Mouse (Mus musculus): ENCODE results near the gene Chst13.

Chst13 gene

DNA sequence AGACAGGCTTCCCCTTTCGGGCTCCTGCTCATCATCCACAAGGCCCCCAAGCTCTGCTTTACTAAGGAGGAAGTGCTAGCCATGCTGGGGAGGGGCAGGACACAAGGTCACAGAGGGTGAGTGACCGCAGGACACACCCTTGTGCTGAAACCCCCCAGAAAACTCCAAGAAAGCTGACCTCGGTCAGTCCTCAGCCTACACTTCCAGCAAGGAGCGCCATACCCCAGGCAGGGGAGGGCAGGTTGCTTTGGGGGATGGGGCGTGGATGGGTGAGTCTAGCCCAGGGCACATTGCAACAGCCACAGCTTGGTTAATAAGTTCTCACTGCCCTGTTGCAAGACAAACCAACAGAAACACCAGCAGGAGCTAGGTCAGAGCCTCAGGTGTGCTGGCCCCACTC, 4.6 kb downstream of the Chst13 start:
- DNase-seq (ENCODE audit: low read depth, low spot score), result no peak

DNA sequence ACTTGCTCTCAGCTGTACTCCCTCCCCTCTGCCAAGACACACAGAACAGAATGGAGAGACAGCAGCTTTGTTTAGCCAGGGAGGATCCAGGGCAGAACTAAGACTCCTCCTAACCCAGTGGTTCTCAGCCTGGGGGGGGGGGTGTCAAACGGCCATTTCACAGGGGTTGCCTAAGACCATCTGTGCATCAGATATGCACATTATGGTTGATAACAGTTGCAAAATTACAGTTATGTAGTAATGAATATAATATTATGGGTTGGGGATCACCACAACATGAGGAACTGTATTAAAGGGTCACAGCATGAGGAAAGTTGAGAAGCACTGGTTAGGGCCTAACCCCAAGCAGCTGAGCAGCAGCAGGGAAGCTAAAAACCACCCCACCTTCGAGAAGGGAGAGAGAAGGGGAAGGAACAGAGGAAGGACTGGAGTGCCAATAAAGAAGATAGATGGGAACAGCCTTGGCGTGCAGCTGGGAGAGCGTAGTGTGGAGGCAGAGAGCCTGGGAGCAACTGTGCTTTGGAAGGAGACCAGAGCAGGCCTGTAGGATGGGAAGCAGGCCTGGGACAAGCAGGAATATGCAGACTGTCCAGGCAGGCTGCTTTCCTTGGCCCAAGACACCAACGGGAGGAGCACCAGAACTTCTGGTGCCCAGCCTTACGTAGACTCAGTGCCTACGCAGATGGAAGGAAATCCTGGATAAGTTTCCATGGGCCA, 5.4 kb downstream of the Chst13 start:
- DNase-seq (ENCODE audit: low read depth, low spot score), result no peak

DNA sequence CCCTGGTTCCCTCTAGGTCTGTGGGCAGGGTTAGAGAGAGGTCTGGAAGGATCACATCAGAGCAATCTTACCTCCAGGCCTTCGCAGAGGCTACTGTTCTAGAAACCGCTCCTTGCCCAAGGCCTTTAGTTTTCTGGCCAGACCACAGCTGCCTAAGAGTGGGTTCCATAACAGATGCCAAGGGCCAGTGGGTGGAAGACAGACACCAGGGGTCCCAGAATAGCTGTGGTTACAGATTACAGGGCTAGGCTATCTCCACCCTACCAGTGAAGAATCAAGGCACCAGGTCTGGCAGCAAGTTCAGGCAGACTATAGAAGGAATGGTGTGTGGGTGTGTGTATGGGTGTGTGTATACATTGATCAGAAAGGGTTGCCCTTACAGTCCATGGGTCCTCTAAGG, 6.0 kb downstream of the Chst13 start:
- no peak for DNase-seq (ENCODE audit: low read depth, low spot score)

DNA sequence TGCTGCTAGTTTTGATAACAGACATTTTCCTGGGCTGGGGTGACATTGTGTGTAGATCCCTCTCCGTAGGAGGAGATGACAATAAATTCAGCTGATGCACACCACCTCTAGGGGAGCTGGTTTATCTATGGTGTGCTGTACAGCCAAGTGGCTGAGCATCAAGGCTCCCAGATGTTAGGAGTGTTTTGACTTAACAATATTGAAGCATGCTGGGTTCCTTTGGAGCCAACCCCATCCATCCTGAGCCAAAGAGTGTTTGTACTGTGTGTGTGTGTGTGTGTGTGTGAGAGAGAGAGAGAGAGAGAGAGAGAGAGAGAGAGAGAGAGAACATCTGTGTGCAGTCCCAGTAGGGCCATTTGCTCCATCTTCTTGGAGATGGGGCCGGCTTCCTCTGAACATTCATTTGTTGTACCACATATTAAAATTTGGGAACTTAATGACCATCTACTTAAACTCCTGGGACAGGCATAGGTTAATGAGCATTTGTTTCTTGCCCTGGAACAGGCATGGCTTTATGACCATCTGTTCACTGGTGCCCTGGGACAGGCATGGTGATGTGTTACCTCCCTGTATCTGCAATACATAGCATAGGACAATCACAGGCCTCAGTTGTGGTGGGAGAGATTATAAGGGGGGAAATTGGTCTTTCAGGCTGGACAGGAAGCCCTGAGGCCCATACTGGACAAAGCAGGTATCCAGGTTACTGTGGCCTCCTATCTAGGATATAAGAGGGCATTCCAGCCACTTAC, 7.3 kb downstream of the Chst13 start:
- no peak for DNase-seq (ENCODE audit: low read depth, low spot score)

DNA sequence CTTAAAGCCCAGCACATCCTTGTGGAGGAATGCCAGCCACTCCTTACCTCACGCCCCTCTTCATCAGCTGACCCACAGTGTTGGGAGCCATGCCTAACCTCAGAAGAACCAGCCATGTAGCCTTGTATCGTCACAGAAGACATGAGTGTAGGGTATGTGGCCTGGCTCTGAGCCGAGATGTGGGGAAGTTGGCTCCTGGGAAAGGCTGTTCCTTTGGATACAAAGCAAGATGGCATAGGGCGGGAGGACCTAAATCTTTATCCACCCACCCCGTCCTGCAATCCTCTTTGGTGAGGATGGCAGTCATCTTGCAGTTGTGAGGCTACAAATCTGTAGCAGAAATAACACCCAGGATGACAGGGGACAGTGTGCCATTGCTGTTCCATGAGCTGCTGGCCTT, 9.0 kb downstream of the Chst13 start:
- no peak for DNase-seq (ENCODE audit: low read depth, low spot score)

DNA sequence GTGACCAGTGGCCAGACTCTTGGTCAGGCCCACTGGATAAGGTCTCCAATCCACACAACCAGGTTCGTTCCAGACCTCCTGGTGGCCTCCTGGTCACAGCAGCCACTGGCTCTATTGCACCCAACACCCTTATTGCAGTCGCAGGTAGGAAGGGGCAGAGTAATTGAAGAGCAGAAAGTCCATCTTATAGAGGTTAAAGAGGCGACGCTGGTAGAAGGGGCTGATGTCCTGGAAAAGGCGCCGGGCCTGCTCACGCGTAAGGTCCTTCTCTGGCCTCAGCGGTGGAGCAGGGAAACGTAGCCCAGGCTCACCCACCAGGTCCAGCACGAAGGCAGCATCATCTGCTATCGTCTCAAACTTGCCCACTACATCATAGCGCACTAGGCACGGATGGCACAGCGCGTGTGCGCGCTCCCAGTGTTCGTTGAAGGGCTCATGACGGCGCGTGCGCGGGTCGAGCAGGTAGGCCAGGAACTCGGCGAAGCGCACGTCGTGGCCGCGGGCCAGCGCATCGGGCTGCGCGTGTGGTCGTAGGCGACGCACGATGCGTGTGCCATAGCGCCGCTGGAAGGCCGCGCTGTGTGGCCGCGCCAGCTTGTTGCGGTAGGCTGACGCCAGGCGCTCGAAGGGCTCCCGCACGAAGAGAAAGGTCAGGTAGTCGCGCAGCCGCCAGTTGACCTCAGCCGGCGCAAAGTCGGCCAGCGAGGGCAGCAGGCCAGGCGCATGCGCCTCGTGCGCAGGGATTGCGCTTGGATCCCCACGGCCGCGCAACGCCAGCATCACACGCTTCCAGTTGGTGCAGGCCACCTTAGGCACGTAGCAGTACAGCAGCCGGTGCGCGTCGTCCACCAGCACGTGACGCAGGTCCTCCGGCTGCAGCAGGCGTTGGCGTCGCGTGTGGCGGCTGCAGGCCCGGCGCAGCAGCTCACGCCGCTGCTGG, 15.9 kb downstream of the Chst13 start:
- DNase-seq (ENCODE audit: low read depth, low spot score), result no peak

DNA sequence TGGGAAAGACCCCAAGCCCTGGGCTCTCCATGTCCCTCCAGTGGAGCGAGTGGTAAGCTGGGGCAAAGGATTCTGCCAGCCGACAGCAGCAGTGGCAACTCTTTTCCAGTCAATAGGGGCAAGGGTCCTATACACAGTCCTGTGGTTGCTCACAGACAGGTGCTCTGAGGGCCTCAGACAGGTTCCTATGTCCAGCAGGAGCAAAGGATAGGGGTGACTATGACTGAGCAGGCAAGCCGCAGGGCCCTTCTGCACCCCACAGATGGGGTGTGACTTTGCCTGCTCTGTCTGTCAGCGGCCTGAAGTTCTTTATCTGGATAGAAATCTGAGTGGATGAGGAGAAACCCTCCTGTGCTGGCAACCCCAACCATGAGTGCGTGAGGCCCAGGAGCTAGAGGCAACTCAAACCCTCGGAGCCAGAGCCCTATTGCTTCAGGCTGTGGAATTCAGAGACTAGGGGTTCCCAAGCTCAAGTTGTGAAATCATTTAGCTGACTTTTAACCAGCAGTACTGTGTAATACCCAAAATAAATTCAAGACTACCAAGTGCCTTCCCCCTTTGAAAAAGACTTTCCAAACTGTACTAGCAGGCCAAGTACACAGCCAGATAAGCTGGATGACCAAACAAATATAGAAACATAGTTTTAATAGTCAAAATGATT, 18.5 kb downstream of the Chst13 start:
- no peak for DNase-seq (ENCODE audit: low read depth, low spot score)

DNA sequence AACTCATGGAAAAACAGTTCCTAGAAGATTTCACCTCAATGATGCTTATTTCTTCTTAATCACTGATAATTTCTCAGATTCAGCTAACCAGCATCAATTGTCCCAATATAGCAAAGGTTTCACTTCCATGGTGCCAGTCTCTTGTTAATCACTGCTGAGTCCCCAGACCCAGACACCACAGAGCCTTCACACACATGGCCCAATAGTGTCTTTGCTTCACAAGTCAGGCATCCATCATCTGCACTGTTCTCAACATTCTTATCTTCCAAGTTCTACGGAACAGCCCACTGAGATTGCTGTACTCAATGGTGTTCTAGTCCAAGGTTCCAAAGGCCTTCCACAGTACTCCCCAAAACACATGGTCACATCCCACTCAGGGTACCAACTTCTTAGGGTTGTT, 24.1 kb downstream of the Chst13 start, which contains the start of gene BC048671:
TSS of gene BC048671 (plus strand) at position 301 of the 400 bp plus-strand sequence.
- DNase-seq (ENCODE audit: low read depth, low spot score), result no peak

DNA sequence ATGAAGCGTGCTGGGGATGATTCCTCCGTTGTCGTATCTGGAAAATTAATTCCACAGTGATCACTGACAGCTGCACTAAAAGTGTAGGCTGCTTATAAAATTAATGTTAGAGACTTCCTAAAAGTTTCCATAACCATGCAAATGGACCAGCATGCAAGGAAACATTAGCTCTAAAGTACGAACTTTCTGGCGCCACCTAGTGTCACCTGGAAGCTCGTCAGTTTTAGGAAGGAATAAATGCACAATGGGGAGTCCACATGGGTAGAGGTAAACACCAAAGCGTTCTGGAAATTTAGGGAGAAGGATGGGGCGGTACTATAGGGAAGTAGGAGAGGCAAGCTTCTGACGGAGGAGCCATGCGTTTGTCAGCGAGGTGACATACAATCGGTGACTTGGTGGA, 36.7 kb downstream of the Chst13 start:
- no peak for DNase-seq (ENCODE audit: low read depth, low spot score)

Measured in c-Kit-negative CD71-positive TER-119-positive erythroid progenitor cells, embryonic 14.5 days (primary cell).